ENCODE assay signal across 24 mouse cellular contexts in the genomic region with DNA sequence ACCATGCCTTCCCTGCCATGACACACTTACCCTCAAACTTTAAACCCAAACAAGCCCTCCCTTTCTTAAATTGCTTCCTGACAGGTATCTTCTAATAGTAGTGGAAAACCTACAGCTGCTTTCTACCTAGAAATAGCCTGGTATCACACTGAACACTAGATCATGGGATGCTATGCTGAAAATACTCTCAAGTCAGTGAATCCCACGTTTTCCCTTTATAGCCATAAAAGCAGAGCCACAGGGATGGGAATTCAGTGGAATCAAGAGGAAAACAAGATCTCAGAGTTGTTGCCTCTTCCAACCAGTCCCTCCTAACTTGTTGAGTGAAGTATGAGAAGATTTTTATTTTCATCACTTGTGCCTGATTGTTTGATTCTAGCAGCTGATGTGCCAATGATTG.
"Had no signal": no experiment of that assay in that cellular context is flagged by ENCODE, and none has a peak within 500 bp of the region (broad histone marks: within the 10 kb centered on the region; RNA-seq: fewer than 3 reads in every experiment).

No protein-coding gene starts in this region.

- H3K4me3 ChIP-seq: heart, adult 2 months; heart, embryonic 13.5 days; heart, embryonic 15.5 days; hindbrain, embryonic 13.5 days; hindbrain, embryonic 15.5 days; kidney, embryonic 15.5 days; limb, embryonic 13.5 days; limb, embryonic 15.5 days; liver, embryonic 12.5 days had no signal

- ATAC-seq: hindbrain, postnatal 0 days; intestine, embryonic 16.5 days; liver, embryonic 12.5 days had no signal

- H3K27ac ChIP-seq: heart, adult 2 months; heart, embryonic 13.5 days; heart, embryonic 15.5 days; hindbrain, embryonic 13.5 days; hindbrain, embryonic 15.5 days; hindbrain, postnatal 0 days; kidney, embryonic 15.5 days; kidney, postnatal 0 days; limb, embryonic 13.5 days; limb, embryonic 15.5 days; liver, embryonic 12.5 days; liver, embryonic 14.5 days had no signal

- DNase-seq: gastrocnemius, postnatal 14 days; gastrocnemius, postnatal 36 days; heart, adult 2 months; heart, postnatal 14 days; heart, postnatal 36 days; kidney, adult 11 months; kidney, adult 2 months; kidney, adult 9 months; kidney, postnatal 14 days; kidney, postnatal 36 days; layer of hippocampus, adult 9-11 months; layer of hippocampus, postnatal 36 days had no signal
